Mouse (Mus musculus): Measurements from ENCODE around the gene Adssl1. TPM values are rescaled to one million over a fixed set of nuclear protein-coding genes. Genes with fewer than 3 reads are reported as not detected.

Gene Adssl1
- polyA plus RNA-seq, 1 experiment from 2014 or later, result 69.3 TPM

- Histone ChIP-seq H3K36me3 (peaks cover 7% of the 10 kb centered on the region; the same call in 1 of the 2 replicates), H3K4me3 (no peak overlapping the region), H3K4me1 (peaks cover 70% of the 10 kb centered on the region), H3K4me2 (no peak overlapping the region), H3K27ac (replicated peaks) (peak overlapping the region; percentile 61), H3K9me3 (no peaks in the 10 kb centered on the region), H3K9ac (peak overlapping the region; percentile 42), H3K27me3 (replicated peaks) (no peaks in the 10 kb centered on the region)
- 78% methylated on average over 6 of the region's 6 CpGs for WGBS
- no peak for ATAC-seq (ENCODE audit: extremely low read depth, insufficient number of reproducible peaks, low FRiP score, low TSS enrichment)
Observed at GRCm38 (mm10) chr12:112628197-112628596, 8.4 kb downstream of the Adssl1 start.

- H3K4me3 ChIP-seq, result peak overlapping the region; percentile 41
- peak overlapping the region; percentile 69 for H3K9ac ChIP-seq
- H3K4me1 ChIP-seq, result peaks cover 61% of the 10 kb centered on the region
- H3K27me3 ChIP-seq (replicated peaks), result no peaks in the 10 kb centered on the region
- H3K27ac ChIP-seq (replicated peaks), result peak overlapping the region; percentile 61
- peak overlapping the region; percentile 72 for H3K4me2 ChIP-seq
- peak; percentile 69; the same call in 1 of the 2 replicates for ATAC-seq (ENCODE audit: extremely low read depth, insufficient number of reproducible peaks, low FRiP score, low TSS enrichment)
- peaks cover 16% of the 10 kb centered on the region for H3K36me3 ChIP-seq
- H3K9me3 ChIP-seq, result no peaks in the 10 kb centered on the region
- 19% methylated on average over 19 of the region's 19 CpGs for WGBS
Observed at GRCm38 (mm10) chr12:112628928-112629721, 9.3 kb downstream of the Adssl1 start.

- Histone ChIP-seq H3K4me1 (peaks cover 59% of the 10 kb centered on the region), H3K27ac (replicated peaks) (no peak overlapping the region), H3K27me3 (replicated peaks) (no peaks in the 10 kb centered on the region), H3K4me2 (no peak overlapping the region), H3K36me3 (peaks cover 22% of the 10 kb centered on the region), H3K9ac (no peak overlapping the region), H3K9me3 (no peaks in the 10 kb centered on the region), H3K4me3 (no peak overlapping the region)
- ATAC-seq (ENCODE audit: extremely low read depth, insufficient number of reproducible peaks, low FRiP score, low TSS enrichment), result no peak
- WGBS, result 90% methylated on average over 12 of the region's 12 CpGs
Observed at GRCm38 (mm10) chr12:112630029-112630428, 10.2 kb downstream of the Adssl1 start.

GRCm38 (mm10) chr12:112630796-112631195, 11.0 kb downstream of the Adssl1 start:
- no peak overlapping the region for H3K4me3 ChIP-seq
- WGBS, result 69% methylated on average over 5 of the region's 5 CpGs
- no peak for ATAC-seq (ENCODE audit: extremely low read depth, insufficient number of reproducible peaks, low FRiP score, low TSS enrichment)

GRCm38 (mm10) chr12:112631472-112631871, 11.6 kb downstream of the Adssl1 start:
- Histone ChIP-seq H3K27me3 (replicated peaks) (no peaks in the 10 kb centered on the region), H3K9ac (no peak overlapping the region), H3K9me3 (no peaks in the 10 kb centered on the region), H3K4me3 (no peak overlapping the region), H3K4me1 (peaks cover 50% of the 10 kb centered on the region), H3K27ac (replicated peaks) (no peak overlapping the region; the same call in 1 of the 2 replicates), H3K4me2 (no peak overlapping the region), H3K36me3 (peaks cover 28% of the 10 kb centered on the region)
- no peak for ATAC-seq (ENCODE audit: extremely low read depth, insufficient number of reproducible peaks, low FRiP score, low TSS enrichment)
- 22% methylated on average over 1 of the region's 1 CpGs for WGBS

More at GRCm38 (mm10) chr12:112630796-112631195, 11.0 kb downstream of the Adssl1 start:
- H3K27ac ChIP-seq (replicated peaks), result no peak overlapping the region
- no peaks in the 10 kb centered on the region for H3K27me3 ChIP-seq (replicated peaks)
- H3K4me2 ChIP-seq, result no peak overlapping the region
- H3K4me1 ChIP-seq, result peaks cover 57% of the 10 kb centered on the region
- H3K9me3 ChIP-seq, result no peaks in the 10 kb centered on the region
- H3K36me3 ChIP-seq, result peaks cover 22% of the 10 kb centered on the region
- H3K9ac ChIP-seq, result no peak overlapping the region

GRCm38 (mm10) chr12:112632084-112632777, 12.4 kb downstream of the Adssl1 start:
- H3K27me3 ChIP-seq (replicated peaks), result no peaks in the 10 kb centered on the region
- H3K9me3 ChIP-seq, result no peaks in the 10 kb centered on the region
- no peak overlapping the region for H3K4me3 ChIP-seq
- H3K36me3 ChIP-seq, result peaks cover 35% of the 10 kb centered on the region
- peaks cover 43% of the 10 kb centered on the region for H3K4me1 ChIP-seq
- H3K4me2 ChIP-seq, result no peak overlapping the region
- no peak overlapping the region for H3K9ac ChIP-seq
- ATAC-seq (ENCODE audit: extremely low read depth, insufficient number of reproducible peaks, low FRiP score, low TSS enrichment), result no peak
- H3K27ac ChIP-seq (replicated peaks), result no peak overlapping the region
- WGBS, result 71% methylated on average over 11 of the region's 11 CpGs

GRCm38 (mm10) chr12:112632907-112633306, 13.1 kb downstream of the Adssl1 start:
- Histone ChIP-seq H3K9me3 (no peaks in the 10 kb centered on the region), H3K4me1 (peaks cover 37% of the 10 kb centered on the region), H3K27ac (replicated peaks) (no peak overlapping the region), H3K4me2 (no peak overlapping the region), H3K4me3 (no peak overlapping the region), H3K9ac (no peak overlapping the region), H3K27me3 (replicated peaks) (no peaks in the 10 kb centered on the region), H3K36me3 (peaks cover 35% of the 10 kb centered on the region)
- no peak for ATAC-seq (ENCODE audit: extremely low read depth, insufficient number of reproducible peaks, low FRiP score, low TSS enrichment)
- 67% methylated on average over 5 of the region's 5 CpGs for WGBS

- H3K4me3 ChIP-seq, result no peak overlapping the region
- no peak overlapping the region for H3K9ac ChIP-seq
- no peaks in the 10 kb centered on the region for H3K27me3 ChIP-seq (replicated peaks)
- H3K9me3 ChIP-seq, result no peaks in the 10 kb centered on the region
- WGBS, result 67% methylated on average over 9 of the region's 9 CpGs
- ATAC-seq (ENCODE audit: extremely low read depth, insufficient number of reproducible peaks, low FRiP score, low TSS enrichment), result no peak
- peaks cover 35% of the 10 kb centered on the region for H3K36me3 ChIP-seq
- no peak overlapping the region for H3K4me2 ChIP-seq
- H3K4me1 ChIP-seq, result peaks cover 29% of the 10 kb centered on the region
- H3K27ac ChIP-seq (replicated peaks), result no peak overlapping the region
Observed at GRCm38 (mm10) chr12:112633686-112634085, 13.8 kb downstream of the Adssl1 start.

GRCm38 (mm10) chr12:112639526-112639925, 19.7 kb downstream of the Adssl1 start:
- peaks cover 38% of the 10 kb centered on the region for H3K36me3 ChIP-seq
- H3K9ac ChIP-seq, result no peak overlapping the region
- no peaks in the 10 kb centered on the region for H3K27me3 ChIP-seq (replicated peaks)
- no peaks in the 10 kb centered on the region for H3K9me3 ChIP-seq
- ATAC-seq (ENCODE audit: extremely low read depth, insufficient number of reproducible peaks, low FRiP score, low TSS enrichment), result no peak
- H3K4me3 ChIP-seq, result no peak overlapping the region
- H3K4me1 ChIP-seq, result 0 out of 2 replicates have a peak, but pooled peaks cover 4% of the 10 kb centered on the region
- H3K4me2 ChIP-seq, result no peak overlapping the region
- 83% methylated on average over 10 of the region's 10 CpGs for WGBS
- H3K27ac ChIP-seq (replicated peaks), result no peak overlapping the region

GRCm38 (mm10) chr12:112643126-112643525, 23.3 kb downstream of the Adssl1 start:
- peaks cover 21% of the 10 kb centered on the region for H3K4me1 ChIP-seq
- H3K4me3 ChIP-seq, result no peak overlapping the region
- no peak for ATAC-seq (ENCODE audit: extremely low read depth, insufficient number of reproducible peaks, low FRiP score, low TSS enrichment)
- H3K27me3 ChIP-seq (replicated peaks), result no peaks in the 10 kb centered on the region
- WGBS, result 84% methylated on average over 6 of the region's 6 CpGs
- H3K9ac ChIP-seq, result no peak overlapping the region
- H3K36me3 ChIP-seq, result peaks cover 36% of the 10 kb centered on the region
- no peak overlapping the region for H3K27ac ChIP-seq (replicated peaks)
- no peak overlapping the region for H3K4me2 ChIP-seq
- no peaks in the 10 kb centered on the region for H3K9me3 ChIP-seq

GRCm38 (mm10) chr12:112644180-112644854, 24.5 kb downstream of the Adssl1 start, which contains the start of gene Siva1:
TSS of gene Siva1 (plus strand) at chr12:112644679.
- Histone ChIP-seq H3K4me3 (peak within 1 kb of the TSS; percentile 65), H3K4me1 (peaks cover 21% of the 10 kb centered on the region), H3K9ac (peak within 1 kb of the TSS; percentile 91), H3K27ac (replicated peaks) (peak within 1 kb of the TSS; percentile 85), H3K9me3 (no peaks in the 10 kb centered on the region), H3K27me3 (replicated peaks) (no peaks in the 10 kb centered on the region), H3K36me3 (peaks cover 47% of the 10 kb centered on the region), H3K4me2 (peak within 1 kb of the TSS; percentile 85)
- 2% methylated on average over 46 of the region's 46 CpGs for WGBS
- peak; percentile 98 for ATAC-seq (ENCODE audit: extremely low read depth, insufficient number of reproducible peaks, low FRiP score, low TSS enrichment)

Measured in heart, embryonic 13.5 days (tissue).